Mouse (Mus musculus): Measurements from ENCODE around the gene Hoxd4. TPM values are rescaled to one million over a fixed set of nuclear protein-coding genes. Genes with fewer than 3 reads are reported as not detected.

Hoxd4 gene
- total RNA-seq, 2 experiments from 2014 or later = not detected

DNA sequence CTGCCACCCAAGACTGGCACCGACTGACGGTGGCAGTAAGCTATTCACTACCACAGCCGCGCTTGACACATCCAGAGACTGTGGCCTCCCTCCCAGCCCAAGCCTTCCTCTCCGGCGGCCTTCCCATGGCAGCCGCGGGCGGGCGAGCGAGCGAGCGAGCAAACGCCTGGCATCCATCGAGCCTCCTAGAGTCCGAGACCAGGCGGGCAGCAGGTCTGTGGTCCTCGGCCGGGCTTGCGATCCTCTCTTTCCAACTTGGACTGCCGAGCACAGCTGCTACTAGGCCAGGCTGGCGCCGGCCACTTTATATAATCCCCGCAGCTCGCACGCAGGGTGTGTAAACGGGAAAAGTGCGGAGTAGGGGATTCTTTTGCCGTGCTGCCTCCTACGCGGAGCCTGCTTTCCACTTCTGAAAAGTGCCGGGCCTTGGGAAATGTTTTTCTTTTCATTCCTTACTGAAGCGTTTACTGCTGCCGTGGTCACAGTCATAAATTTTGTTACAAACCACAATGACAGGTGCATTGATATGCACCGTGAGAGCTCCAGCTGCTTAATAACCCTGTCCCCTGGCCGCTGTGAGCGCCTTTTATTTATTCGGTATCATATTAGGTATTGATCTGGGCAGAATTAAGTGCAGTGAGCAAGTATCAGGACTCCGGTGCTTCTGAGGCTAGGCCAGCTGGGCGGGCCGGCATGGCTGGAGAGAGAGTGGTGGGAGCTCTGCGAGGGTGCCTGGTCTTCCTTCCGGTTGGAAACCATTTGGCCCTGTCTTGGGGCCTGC lies 28.8 kb downstream of the Hoxd4 start:
- DNase-seq (ENCODE audit: low spot score in 2 of 2) = no peak

DNA sequence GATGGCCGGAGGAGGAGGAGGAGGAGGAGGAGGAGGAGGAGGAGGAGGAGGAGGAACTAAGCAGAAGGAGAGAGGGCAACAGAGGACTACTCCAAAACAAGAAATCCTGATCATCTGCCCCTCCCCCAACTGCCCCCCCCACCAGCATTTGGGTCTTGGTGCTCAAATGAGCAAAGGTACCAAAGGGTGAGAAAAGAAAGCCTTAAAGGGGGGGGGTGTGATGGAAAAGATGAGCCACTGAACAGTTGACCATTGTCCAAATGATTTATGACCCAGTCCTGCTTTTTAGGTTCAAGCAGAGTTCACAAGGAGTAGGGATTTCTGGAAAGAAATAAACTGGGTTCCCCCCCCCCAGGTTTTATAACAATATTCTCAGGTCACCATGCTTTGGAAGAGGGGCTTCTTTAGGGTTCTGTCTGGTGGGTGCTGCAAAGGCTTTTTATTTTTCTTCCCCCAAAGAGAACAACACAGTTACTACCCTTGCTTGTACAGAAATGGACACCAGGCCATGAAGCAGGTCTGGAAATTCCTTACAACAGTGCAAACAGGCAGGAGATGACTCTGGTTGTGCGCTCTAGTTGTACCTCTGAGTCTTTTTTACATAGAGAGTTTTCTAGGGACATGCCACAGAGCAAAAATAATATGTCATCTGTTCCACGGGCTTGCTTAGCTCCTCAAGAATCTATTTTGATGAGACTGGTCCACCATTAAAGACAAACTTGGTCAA lies 29.7 kb downstream of the Hoxd4 start:
- no peak for DNase-seq (ENCODE audit: low spot score in 2 of 2)

DNA sequence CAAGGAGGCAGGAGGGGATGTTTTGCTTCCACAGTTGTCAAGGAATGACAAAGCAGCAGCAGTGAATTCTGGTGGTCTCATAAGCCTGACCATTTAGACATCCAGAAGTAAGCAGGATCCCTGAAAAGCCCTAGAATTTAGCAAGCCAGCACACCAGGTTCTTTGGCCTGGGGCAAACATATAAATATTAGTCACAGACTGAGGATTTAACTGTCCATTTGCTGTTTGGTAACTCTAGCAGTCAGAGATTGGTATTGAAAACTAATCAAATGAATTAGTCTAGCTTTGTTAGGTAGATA lies 30.2 kb downstream of the Hoxd4 start:
- DNase-seq (ENCODE audit: low spot score in 2 of 2) = no peak

DNA sequence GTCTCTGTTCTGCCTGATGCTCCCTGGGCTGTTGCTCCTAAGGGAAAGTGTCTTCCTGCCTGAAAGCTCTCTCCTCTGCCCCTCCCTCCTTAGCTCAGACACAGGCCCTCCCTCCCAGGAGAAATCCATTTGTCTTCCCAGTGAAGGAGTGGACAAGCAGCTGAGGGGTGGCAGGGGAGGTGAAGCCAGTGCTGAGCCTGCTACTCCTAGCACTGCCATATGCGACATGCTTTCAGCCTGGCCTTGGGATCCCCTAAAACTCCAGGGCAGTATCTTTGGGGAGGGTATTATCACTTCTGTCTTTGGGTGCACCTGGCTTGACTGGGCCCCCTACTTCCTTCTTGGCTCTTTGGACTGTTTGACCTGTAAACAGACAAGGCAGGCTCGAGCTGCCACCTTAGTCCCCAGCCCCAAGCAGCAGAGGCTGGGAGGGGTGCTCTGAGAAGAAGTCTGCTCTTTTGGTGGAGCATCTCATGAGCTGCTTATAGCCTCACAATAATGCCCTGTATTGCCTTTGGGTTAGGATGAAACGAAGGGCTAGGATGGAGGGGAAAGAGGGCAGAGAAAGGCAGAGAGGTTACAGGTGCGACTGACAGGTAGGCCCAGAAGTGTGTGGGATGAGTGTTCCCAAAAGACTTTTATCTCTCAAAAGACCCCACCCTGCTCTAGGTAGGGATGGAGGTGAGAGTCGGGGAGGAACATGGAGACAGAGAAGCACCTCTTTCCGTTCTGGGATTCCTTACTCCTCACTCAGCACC lies 34.0 kb downstream of the Hoxd4 start:
- DNase-seq (ENCODE audit: low spot score in 2 of 2) = no peak

DNA sequence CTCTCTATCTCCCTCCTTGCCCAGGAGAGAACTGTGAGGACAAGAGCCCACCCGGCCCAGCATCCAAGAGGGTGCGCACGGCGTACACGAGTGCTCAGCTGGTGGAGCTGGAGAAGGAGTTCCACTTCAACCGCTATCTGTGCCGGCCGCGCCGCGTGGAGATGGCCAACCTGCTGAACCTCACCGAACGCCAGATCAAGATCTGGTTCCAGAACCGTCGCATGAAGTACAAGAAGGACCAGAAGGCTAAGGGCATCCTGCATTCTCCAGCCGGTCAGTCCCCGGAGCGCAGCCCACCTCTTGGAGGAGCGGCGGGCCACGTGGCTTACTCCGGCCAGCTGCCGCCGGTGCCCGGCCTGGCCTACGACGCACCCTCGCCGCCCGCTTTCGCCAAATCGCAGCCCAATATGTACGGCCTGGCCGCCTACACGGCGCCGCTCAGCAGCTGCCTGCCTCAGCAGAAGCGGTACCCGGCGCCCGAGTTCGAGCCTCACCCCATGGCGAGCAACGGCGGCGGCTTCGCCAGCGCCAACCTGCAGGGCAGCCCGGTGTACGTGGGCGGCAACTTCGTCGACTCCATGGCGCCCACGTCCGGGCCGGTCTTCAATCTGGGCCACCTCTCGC lies 34.7 kb downstream of the Hoxd4 start:
- no peak for DNase-seq (ENCODE audit: low spot score in 2 of 2)

DNA sequence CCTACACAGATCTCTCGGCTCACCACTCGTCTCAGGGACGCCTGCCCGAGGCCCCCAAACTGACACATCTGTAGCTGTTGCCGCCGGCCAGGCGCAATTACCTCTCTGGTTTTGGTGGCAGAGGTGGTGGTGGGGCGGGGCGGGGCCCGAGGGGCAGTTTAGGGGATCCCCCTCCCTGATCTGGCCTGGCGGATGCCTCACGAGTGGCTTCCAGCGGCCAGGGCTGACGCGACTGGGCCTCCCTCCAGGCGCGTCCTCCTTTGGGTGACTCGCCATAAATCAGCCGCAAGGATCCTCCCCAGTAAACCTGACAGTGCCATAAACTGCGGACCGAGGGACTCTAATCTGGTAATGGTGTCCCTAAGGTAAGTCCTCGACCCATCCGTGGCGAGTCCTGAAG lies 35.3 kb downstream of the Hoxd4 start:
- no peak for DNase-seq (ENCODE audit: low spot score in 2 of 2)

DNA sequence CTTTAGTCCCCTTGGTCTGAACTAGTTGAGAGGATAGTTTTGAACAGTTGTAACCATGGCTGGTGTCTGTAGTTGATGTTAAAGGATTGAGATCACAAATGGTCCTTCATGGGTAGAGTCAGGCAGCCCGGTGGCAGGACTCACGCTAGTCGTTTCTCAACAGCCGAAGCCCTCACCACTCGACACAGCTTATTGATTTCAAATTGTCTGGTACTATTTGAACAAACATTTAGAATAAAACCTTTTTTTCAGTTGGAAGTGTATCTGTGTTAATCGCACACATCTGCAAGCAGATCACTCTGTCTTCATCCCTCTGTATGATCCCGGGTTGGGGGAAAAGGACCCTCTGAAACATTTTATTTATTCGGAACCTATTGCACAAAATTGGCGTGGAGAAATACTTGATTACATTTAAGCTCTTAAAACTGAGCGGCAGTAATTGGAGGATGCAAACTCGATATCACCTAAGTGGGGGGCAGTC lies 36.0 kb downstream of the Hoxd4 start:
- DNase-seq (ENCODE audit: low spot score in 2 of 2) = no peak

DNA sequence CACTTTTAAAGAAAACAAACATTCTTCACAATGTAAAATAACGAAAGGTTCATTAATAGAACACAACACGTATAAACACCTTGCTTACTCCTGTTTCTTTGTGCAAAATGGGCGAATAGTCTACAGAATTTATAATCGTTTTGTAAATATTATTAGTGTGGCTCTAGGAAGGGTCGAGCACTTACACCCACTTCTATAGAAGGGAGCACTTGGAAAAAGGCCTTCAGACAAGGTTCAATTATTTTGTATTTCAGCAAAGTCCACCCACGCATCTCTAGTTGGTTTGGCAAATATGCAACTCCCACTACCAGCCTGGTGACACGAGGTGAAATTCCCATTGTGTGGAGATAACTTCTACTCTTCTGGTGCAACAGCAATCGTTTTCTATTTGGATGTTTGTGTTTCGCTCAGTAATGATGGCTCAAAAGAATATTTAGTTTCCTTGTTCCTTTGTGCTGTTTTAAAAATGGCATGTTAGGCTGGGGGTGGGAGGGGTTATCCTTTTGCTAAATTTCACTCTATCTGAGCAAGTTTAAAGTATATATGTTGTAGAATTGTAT lies 36.8 kb downstream of the Hoxd4 start:
- no peak for DNase-seq (ENCODE audit: low spot score in 2 of 2)

DNA sequence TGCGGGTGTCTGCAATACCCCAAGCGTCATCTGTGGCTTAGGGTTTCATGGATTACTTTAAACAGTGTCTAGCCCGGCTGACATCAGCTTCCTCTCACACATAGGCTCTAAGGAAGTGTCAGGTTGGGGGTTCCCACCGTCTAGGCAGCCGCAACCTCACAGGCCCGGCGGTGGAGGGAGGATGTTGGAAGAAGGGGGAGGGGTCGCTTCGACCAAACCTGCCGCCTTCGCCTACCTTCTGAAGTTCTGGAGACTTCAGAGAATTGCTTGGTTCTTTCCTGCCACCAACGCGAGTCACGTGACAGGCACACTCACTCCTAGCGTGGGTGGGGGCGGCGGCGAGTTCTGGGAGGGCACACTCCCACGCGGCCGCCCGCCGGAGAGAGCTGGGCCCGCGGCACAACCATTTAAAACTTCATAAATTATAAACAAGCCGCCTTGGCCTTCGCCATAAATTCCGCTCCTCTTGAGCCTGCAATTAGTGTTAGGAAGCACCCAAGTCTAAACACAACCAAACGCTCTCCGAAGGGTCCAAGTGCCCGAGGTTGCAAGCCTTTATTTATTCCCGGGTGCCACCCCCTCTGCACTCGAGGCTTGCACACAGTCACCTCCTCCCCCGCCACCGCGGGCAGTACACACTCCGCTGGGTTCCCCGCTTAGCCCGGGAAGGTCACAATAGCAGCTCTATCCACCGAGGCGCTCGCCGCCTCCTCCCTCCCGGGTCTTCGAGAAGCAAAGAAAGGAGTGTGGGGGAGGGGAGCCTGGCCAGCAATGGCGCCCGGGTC lies 37.8 kb downstream of the Hoxd4 start:
- no peak for DNase-seq (ENCODE audit: low spot score in 2 of 2)

DNA sequence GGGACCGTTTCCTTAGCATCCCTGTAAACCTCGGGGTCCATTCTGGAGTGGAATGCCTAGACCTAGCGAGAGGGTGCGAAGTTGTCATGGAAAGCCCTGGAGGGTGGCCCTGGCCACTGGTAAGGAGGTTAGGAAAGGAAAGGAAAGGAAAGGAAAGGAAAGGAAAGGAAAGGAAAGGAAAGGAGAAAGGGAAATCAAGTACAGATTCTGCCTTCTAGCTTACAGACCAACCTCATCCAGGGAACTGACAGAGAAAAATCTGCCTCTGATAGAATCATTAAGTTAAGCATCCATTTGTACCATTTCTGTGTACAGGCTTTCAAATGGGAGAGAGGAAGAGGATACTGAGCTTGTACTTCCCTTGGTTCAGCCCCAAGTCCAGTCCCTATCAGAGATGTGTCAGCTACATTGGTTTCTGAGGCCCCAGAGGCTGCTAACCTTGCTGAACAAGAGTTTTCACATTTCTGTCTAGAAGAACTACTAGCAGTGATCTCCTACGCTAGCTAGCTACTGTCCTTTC lies 39.1 kb downstream of the Hoxd4 start:
- no peak for DNase-seq (ENCODE audit: low spot score in 2 of 2)

DNA sequence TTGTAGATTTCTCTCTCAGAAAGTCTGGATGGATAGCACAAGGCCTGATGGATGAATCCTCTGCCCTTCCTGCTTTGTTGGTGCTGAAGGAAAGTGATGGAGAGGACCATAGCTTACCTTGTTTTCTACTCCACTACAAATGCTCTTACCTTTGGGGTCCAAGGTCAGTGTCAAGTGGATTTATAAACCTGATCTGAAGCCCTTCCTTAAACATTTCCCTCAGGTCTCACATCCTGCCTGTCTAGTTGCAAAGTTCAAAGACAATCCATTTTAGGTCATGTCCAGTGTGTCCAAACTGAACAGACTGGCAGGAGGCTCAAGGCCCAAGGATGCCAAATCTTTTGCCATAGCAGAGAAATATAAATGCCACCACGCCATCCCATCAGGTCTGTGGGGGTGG lies 40.1 kb downstream of the Hoxd4 start:
- DNase-seq (ENCODE audit: low spot score in 2 of 2) = no peak

DNA sequence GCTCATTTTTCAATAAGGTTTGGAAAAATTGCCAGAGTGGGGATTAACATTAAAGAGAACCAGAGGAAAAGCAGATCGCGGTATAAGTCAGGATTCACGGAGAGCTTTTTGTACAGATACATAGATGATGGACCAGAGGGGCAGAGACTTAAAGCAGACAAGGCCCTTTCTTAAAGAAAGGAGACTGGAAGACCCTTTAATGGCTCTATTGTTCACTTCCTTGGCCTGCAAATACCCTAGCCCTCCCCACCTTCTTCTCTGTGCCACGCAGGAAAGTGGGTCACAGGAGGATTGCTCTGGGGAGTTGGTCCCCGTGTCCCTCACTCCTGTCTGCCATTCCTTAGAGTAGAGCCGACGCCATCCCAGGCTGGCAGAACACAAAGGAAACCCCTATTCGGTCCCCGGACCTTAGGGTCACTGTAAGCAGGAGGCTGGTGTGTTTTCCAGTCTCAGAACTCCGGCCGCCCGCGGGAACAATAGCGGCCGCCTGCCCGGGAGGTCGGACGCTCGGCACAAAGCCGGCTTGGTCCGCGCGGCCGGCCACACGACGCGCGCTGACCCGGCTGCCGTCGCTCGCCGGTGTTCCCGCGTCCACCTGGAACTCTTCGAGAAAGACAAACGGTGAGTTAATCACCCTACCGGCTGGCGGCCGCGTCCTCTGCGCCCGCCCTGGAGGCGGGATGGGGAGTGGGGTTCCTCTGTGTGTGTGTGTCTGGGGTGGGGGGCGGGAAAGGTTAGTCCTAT lies 40.9 kb downstream of the Hoxd4 start:
- DNase-seq (ENCODE audit: low spot score in 2 of 2) = no peak

DNA sequence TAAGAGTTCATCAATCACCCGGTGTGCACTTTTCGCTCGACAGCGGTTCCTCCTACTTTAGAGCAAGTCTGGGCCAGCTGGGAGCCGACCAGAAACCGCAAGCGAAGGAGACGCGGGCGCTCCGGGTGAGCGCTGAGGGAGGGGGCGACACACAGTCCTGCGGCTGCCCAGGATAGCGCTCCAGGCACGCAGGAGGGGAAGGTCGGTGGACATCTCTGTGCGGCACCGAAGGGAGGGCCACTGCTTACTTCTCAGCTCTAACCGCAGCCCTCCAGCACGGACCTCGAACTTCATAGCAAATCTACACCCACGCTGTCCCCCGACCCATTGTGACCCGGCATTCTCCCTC lies 41.4 kb downstream of the Hoxd4 start:
- DNase-seq (ENCODE audit: low spot score in 2 of 2) = no peak

DNA sequence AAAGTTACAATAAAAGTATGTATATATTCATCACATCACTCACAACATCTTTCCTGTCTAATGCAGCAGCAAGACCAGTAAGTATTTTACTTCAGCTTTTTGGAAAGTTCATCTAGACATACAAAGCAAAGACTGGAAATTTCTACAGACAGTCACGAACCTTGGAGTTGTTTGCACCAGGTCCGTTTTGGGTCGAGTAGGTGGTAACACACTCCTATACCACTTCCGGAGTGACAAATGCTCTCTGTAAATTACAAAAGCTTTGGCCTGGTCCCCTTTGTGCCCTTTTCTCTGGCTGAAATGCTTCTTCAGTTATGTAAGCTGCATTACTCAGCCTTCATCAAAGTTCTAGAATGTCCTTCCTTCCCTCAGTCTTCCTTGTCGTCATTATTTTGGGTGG lies 42.0 kb downstream of the Hoxd4 start:
- no peak for DNase-seq (ENCODE audit: low spot score in 2 of 2)

DNA sequence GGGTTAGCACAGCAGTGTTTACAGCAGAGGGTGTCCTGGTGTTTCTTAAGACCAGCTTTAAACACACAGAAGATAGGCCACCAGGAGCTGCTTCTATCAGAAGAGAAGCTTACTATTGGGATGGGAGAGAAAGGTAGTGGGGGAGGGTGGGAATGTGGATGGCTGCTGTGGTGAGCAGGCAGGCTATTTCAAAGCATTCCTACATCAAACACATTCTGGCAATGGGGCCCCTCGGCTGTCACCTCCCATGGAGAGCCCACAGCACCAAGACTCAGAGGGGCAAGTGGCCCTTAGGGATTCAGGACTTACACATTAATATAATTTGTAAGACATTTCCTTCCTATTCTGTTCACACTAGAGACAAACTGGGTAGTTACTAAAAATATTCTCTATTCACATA lies 48.4 kb downstream of the Hoxd4 start:
- DNase-seq (ENCODE audit: low spot score in 2 of 2) = no peak

DNA sequence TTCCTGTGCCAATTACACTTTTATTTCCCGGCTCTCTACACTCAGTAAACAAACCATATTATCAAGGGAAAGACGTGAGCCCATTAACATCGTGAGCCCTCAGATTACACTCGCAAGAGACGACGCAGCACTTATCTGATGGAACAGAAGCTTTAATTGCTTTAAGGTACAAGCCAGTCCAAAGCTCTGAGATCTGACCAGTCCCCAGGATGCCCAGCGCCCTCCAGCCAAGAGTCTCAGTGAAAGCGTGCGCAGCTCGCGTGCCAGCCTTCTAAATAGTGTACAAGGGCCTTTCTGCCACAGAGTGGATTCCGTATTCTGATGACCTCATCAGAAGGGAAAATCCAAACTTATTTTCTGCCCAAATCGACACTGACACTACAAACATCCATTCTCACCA lies 50.2 kb downstream of the Hoxd4 start:
- DNase-seq (ENCODE audit: low spot score in 2 of 2) = no peak

DNA sequence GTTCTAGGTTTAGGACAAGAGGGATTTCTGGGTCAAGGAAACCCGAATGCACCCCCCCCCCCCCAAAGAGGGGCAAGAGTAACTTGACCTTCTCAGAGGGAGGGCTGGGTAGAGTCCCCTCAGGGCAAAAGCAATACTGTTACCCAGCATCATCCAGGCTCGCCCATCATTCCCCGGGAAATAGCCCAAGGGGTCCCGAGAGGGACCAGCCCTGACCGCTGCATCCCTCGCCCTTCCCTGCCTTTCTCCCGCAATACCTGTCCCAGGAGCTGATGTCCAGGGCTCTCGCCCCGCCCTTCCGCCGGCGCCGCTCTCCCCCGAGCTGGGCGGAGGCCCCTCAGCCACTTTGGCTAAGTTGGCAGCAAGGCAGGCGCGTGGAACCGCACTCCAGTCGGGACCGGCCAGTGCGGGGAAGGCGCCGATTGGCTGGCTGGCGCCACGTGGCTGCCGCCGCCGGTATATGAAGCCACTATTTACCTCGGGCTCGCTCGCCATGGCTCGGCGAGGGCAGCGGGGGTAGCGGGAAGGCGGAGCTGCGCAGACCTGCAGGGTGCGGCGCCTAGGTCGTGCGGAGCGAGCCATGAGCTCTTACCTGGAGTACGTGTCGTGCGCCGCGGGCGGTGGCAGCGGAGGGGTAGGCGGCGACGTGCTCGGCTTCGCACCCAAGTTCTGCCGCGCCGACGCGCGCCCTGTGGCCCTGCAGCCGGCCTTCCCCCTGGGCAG lies 51.0 kb downstream of the Hoxd4 start, which contains the start of gene Hoxd1:
Gene Hoxd1 (plus strand): TSS at position 459 of the 723 bp plus-strand sequence.
- DNase-seq (ENCODE audit: low spot score in 2 of 2) = no peak

DNA sequence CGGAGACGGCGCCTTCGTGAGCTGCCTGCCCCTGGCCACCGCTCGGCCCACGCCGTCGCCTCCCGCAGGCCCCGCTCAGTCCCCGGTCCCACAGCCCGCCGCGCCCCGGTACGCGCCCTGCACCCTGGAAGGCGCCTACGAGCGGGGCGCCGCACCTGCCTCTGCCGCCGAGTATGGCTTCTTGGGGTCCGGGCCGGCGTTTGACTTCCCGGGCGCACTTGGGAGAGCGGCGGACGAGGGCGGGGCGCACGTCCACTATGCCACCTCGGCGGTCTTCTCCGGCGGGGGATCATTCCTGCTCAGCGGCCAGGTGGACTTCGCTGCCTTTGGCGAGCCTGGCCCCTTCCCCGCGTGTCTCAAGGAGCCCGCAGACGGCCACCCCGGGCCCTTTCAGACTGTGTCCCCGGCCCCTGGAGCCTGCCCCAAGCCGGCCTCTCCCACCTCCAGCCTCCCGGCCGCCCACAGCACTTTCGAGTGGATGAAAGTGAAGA lies 51.6 kb downstream of the Hoxd4 start:
- no peak for DNase-seq (ENCODE audit: low spot score in 2 of 2)

DNA sequence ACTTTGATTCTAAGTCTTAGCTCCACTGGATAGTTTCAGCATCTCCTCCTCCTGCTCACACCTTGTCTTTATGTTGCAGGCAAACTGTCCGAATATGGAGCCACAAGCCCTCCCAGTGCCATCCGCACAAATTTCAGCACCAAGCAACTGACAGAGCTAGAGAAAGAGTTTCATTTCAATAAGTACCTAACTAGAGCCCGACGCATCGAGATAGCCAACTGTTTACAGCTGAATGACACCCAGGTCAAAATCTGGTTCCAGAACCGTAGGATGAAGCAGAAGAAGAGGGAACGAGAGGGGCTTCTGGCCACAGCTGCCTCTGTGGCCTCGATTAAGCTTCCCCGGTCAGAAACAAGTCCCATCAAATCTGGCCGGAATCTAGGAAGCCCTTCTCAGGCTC lies 52.2 kb downstream of the Hoxd4 start:
- DNase-seq (ENCODE audit: low spot score in 2 of 2) = no peak
